Mouse (Mus musculus): ENCODE results near the gene Prkcg. TPM values are rescaled to one million over a fixed set of nuclear protein-coding genes. Genes with fewer than 3 reads are reported as not detected.

The Prkcg gene
- 4.4 and 5.7 TPM in 2 replicates for polyA plus RNA-seq (2012; rRNA removed; ENCODE audit: low replicate concordance)

DNA sequence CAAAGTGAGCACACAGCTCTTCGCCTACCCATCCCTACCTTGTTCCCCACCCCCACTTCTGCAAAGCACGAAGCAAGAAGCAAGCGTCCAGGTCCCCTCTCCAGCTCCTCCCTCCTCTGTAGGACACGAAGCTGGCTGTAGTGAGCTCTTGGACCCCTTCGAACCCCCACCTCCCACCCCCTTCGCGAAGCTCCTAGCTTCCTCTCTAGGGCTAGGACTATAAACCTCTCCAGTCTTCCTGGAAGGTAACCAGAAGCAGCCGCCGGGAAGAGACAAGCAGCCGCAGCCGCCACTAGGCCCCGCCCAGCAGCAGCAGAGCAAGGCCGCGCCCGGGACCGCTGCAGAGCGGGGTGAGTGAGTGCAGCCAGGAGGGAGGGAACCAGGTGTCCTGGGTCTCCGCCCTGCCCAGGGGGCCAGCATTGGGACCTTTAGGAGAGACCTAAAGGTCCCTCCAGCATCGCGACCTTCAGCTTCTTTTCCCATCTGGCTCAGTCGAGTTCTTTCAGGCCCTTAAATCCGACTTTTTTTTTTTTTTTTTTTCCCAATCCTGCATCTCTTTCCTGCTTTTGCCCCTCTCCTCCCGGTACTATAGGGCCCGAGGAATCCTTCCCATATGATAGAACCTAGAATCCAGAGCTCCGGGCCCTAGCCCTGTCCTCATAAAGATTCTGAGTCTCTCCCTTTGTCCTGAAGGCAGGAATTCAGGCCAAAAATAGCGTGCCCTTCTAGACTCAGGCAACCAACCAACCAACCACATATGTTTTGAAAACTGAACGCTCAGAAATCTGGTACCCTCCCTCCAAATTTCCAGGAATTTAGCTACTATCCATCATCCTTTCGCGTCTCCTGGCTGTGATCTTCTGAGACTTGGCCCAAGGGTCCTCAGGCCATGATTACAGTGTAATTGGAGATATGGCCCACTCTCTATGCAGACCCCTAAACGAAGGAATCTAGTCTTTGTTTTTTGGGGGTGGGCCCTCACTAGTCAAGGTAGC is at the start of gene Prkcg, which contains the start of gene Myadm:
Gene Prkcg (plus strand): TSS at position 204 of the 995 bp plus-strand sequence.
Gene Myadm (plus strand): TSS at position 105 of the 995 bp plus-strand sequence.

DNA sequence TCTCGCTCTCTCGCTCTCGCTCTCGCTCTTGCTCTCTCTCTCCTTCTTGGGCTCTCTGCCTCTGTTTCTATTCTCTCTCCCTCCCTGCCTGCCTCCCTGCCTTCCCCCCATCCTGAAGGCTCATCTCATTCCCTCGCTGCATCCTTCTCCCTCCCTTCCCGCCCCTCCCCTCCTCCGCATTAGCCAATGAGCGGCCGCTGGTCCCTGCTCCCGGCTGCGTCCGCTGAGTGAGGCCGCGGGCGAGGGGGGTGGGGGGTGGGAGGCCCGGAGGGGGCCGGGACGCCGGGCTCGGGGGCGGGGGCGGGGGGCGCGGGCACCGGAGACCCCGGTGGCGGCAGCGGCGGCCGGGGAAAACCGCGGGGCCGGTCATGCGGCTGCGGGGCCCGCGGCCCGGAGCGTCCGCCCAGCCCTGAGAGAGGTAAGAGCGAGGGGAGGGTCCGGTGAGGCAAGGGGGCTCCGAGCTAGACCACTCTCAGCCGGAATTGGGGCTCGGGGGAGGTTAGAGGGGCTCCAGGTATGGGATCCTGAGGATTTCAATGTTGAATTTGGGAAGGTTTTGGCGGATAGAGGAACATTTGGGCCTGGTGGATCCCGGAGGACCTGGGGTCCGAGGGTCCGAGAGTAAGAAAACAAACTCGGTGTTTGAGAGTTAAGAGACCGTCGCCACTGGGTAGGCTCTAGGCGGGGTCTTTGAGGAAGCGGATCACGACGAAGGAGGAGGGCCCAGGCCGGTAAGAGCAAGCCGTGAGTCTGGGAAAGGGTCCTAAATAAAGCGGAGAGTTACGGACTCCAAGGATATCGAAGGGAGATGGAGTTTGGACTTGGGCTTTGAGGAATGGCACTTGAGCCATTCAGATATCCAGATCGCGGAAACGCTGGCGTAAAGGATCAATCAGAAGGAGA is 43.9 kb downstream of the Prkcg start, which contains the start of gene Cacng7:
Gene Cacng7 (plus strand): TSS at position 337 of the 903 bp plus-strand sequence.

Other genes with a start within 250 kb of the Prkcg start
- 0.12 and 0.66 TPM in 2 replicates for gene AU018091, start 120.0 kb upstream of the Prkcg start, polyA plus RNA-seq (2012; rRNA removed; ENCODE audit: low replicate concordance)
- 0.01 and 0.20 TPM in 2 replicates for gene Nlrp12, start 39.4 kb upstream of the Prkcg start, polyA plus RNA-seq (2012; rRNA removed; ENCODE audit: low replicate concordance)
- gene Myadm, start 99 bp upstream of the Prkcg start, polyA plus RNA-seq (2012; rRNA removed; ENCODE audit: low replicate concordance) = 398 and 647 TPM in 2 replicates
- gene Cacng7, start 43.8 kb downstream of the Prkcg start, polyA plus RNA-seq (2012; rRNA removed; ENCODE audit: low replicate concordance) = 17.0 and 17.8 TPM in 2 replicates
- 0.09 and 0.54 TPM in 2 replicates for gene Cacng8, start 101.5 kb downstream of the Prkcg start, polyA plus RNA-seq (2012; rRNA removed; ENCODE audit: low replicate concordance)
- gene Cacng6, start 135.0 kb downstream of the Prkcg start, polyA plus RNA-seq (2012; rRNA removed; ENCODE audit: low replicate concordance) = 26.9 TPM in 1 of 2 replicates, not detected in the other
- gene Tarm1, start 213.4 kb downstream of the Prkcg start, polyA plus RNA-seq (2012; rRNA removed; ENCODE audit: low replicate concordance) = 0.36 and 0.72 TPM in 2 replicates